Mouse (Mus musculus) limb, embryonic 12.5 days (tissue): ENCODE data around the gene Gid4. TPM values are rescaled to one million over a fixed set of nuclear protein-coding genes. Genes with fewer than 3 reads are reported as not detected.

ENCODE experiments used
- ATAC-seq: fragments of 200-750 bp; cut with Nextera tagmentation; 2 replicates; pipeline ENCODE4 v1.8.0; 2017; ENCODE audit warnings: low read depth, moderate TSS enrichment; ENCODE audit not compliant: insufficient number of reproducible peaks, insufficient read depth, low FRiP score, low TSS enrichment
- H3K27ac ChIP-seq: fragments of 300-500 bp; sonication (generic); 2 replicates; pipeline ENCODE4 v1.5.1; 2016; ENCODE audit warnings: mild to moderate bottlenecking, moderate library complexity
- H3K27me3 ChIP-seq: fragments of 300-500 bp; sonication (generic); 2 replicates; pipeline ENCODE4 v1.6.1; 2016; ENCODE audit warnings: mild to moderate bottlenecking, moderate library complexity
- H3K36me3 ChIP-seq: fragments of 300-500 bp; sonication (generic); 2 replicates; pipeline ENCODE4 v1.6.1; 2016; ENCODE audit warnings: mild to moderate bottlenecking, moderate library complexity
- H3K4me1 ChIP-seq: fragments of 300-500 bp; sonication (generic); replicated peaks from 2 replicates; pipeline ENCODE4 v1.6.1; 2016
- H3K4me2 ChIP-seq: fragments of 300-500 bp; sonication (generic); 2 replicates; pipeline ENCODE4 v1.6.1; 2016; ENCODE audit warnings: mild to moderate bottlenecking, moderate library complexity
- H3K4me3 ChIP-seq: fragments of 300-500 bp; sonication (generic); replicated peaks from 2 replicates; pipeline ENCODE4 v1.5.1; 2016; ENCODE audit warnings: mild to moderate bottlenecking
- H3K9ac ChIP-seq: fragments of 300-500 bp; sonication (generic); replicated peaks from 2 replicates; pipeline ENCODE4 v1.6.1; 2016; ENCODE audit warnings: mild to moderate bottlenecking, moderate library complexity
- H3K9me3 ChIP-seq: fragments of 300-500 bp; sonication (generic); 2 replicates; pipeline ENCODE4 v1.6.1; 2016; ENCODE audit warnings: mild to moderate bottlenecking, moderate library complexity
- whole genome bisulfite sequencing: fragments of 180-500 bp; shearing (Covaris S2); methylation state at CpG from one replicate; pipeline ENCODE4 v1.1.7; 2016; 5-methylcytosine and 5-hydroxymethylcytosine counted together
- polyA plus RNA-seq: library from polyadenylated mRNA; unstranded; fragments of >200 nt; fragmentation: Nextera tagmentation; extraction: Ambion mirVana; gene quantifications from 2 replicates; pipeline ENCODE4 v1.2.1, GENCODE M21; 2016

The Gid4 gene
- polyA plus RNA-seq, 1 experiment from 2014 or later: 28.0 TPM

DNA sequence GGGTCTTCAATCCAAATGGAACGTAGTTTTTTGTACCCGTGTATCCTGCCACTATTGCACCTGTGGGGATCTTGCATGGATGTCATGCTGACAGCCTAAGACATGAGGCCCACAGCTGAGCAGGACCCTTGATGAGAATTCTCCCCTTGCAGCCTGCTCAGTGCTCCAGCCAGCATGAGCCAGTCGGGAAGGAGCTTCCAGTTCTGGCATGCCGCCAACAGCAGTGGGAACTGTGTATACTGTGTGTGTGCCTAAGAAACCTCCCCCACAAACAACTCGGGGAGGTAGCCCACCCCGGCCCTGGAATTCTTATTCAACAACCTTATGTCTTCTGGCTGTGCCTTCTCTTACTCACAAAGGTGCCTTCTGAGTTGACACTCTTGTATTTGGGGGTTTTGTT, 20.4 kb upstream of the Gid4 start:
- Histone ChIP-seq H3K9ac (no peak overlapping the region), H3K36me3 (peaks cover 21% of the 10 kb centered on the region), H3K9me3 (no peaks in the 10 kb centered on the region), H3K27me3 (no peaks in the 10 kb centered on the region), H3K27ac (no peak overlapping the region), H3K4me1 (0 out of 2 replicates have a peak, but pooled peaks cover 10% of the 10 kb centered on the region), H3K4me3 (no peak overlapping the region), H3K4me2 (no peak overlapping the region)
- no peak for ATAC-seq
- 73% methylated on average over 6 of the region's 6 CpGs for WGBS

GRCm38 (mm10) chr11:60397172-60397571, 19.8 kb upstream of the Gid4 start:
- 90% methylated on average over 2 of the region's 2 CpGs for WGBS
- Histone ChIP-seq H3K4me1 (0 out of 2 replicates have a peak, but pooled peaks cover 10% of the 10 kb centered on the region), H3K9me3 (no peaks in the 10 kb centered on the region), H3K27ac (no peak overlapping the region), H3K36me3 (peaks cover 27% of the 10 kb centered on the region), H3K9ac (no peak overlapping the region), H3K27me3 (no peaks in the 10 kb centered on the region), H3K4me2 (no peak overlapping the region), H3K4me3 (no peak overlapping the region)
- ATAC-seq: no peak

DNA sequence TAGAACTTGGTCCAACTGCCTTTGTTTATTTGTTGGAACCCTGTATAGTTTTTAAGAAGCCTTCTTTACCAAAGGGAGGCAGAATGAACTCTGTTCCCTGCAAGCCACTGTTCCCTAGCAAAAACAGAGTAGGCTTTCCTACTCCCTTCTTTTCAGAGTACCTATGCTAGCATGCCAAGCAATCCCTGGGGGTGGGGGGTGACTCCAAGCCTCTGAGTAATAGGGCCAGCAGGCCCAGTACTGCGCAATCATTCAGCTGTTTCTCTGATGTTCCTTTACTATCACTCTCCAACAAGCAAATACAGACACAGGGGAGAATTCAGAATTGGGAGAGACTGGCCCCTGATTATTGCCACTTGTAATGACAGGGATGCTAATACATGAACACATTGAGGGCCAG, 10.3 kb upstream of the Gid4 start:
- 97% methylated on average over 1 of the region's 1 CpGs for WGBS

DNA sequence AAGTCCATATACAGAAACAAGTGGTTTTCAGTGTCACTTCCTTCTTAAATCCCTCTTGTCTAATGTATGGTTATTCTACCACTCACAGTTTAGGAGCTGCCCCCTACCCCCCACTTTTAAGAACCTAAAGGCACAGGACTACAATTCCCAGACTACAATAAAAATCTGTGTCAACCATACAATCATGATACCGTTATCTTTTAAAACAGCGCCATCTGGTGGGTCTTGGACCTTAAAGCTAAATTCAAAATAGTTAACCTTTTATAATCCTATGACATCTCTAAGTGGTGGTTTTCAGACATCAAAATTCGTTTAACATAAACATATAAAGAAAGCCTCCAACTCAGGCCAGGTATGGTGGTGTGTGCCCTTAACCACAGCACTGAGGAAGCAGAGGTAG, 4.8 kb upstream of the Gid4 start:
- ATAC-seq: no peak
- H3K4me3 ChIP-seq: no peak overlapping the region
- peaks cover 25% of the 10 kb centered on the region for H3K36me3 ChIP-seq
- H3K27me3 ChIP-seq: no peaks in the 10 kb centered on the region
- no peak overlapping the region for H3K9ac ChIP-seq
- peaks cover 21% of the 10 kb centered on the region for H3K4me1 ChIP-seq
- H3K9me3 ChIP-seq: no peaks in the 10 kb centered on the region
- H3K27ac ChIP-seq: no peak overlapping the region
- no peak overlapping the region for H3K4me2 ChIP-seq
- 18% methylated on average over 3 of the region's 3 CpGs for WGBS

More for the DNA sequence above, 10.3 kb upstream of the Gid4 start:
- Histone ChIP-seq H3K36me3 (peaks cover 81% of the 10 kb centered on the region), H3K9me3 (no peaks in the 10 kb centered on the region), H3K4me3 (no peak overlapping the region), H3K4me2 (no peak overlapping the region), H3K9ac (no peak overlapping the region), H3K27ac (no peak overlapping the region), H3K4me1 (no peaks in the 10 kb centered on the region), H3K27me3 (no peaks in the 10 kb centered on the region)
- ATAC-seq: no peak

GRCm38 (mm10) chr11:60412921-60413320, 4.0 kb upstream of the Gid4 start:
- H3K27ac ChIP-seq: no peak overlapping the region
- no peaks in the 10 kb centered on the region for H3K27me3 ChIP-seq
- no peak for ATAC-seq
- H3K4me2 ChIP-seq: no peak overlapping the region
- no peak overlapping the region for H3K4me3 ChIP-seq
- WGBS: 93% methylated on average over 2 of the region's 2 CpGs
- no peaks in the 10 kb centered on the region for H3K9me3 ChIP-seq
- H3K4me1 ChIP-seq: peaks cover 22% of the 10 kb centered on the region
- no peak overlapping the region for H3K9ac ChIP-seq
- peaks cover 18% of the 10 kb centered on the region for H3K36me3 ChIP-seq

- H3K4me1 ChIP-seq: peaks cover 38% of the 10 kb centered on the region
- WGBS: under 1% methylated on average over 21 of the region's 21 CpGs
Measured at GRCm38 (mm10) chr11:60416590-60416962, 369 bp upstream of the Gid4 start.

DNA sequence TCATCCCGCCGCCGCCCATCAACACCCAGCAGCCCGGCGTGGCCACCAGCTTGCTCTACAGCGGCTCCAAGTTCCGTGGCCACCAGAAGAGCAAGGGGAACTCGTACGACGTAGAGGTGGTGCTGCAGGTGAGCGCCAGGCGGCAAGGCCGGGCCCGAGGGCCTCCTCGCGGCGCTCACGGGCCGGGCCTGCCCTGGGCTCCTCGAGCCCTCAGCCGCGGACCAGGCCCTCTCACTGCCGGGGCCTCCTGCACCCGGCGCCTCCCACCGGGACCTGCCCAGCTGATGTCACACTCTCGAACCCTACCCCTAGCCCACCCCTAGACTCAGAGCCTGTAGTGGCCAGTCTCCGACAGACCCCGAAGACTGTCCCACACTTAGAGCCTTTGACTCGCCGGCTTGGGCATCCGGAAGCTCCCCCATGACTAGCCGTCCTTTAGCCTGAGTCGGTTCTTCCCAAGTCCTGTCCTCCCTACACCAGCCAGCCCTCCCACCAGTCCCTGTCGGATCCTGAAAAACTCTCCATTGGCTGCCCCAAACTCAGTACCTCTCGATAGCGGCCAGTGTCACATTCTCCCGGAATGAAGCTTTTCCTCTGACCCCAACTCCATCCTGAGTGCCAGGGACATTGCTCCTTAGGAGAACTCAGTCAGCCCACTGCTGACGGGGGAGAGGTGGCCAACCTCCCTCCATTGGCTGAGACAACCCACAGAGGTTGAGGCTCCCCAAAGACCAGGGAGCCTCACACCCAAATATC, 950 bp downstream of the Gid4 start, which contains the start of gene Atpaf2:
TSS of gene Atpaf2 (minus strand) at position 741 of the 756 bp plus-strand sequence.
- ATAC-seq: peak; percentile 57; the same call in 1 of the 2 replicates
- H3K27me3 ChIP-seq: no peaks in the 10 kb centered on the region
- H3K36me3 ChIP-seq: no peaks in the 10 kb centered on the region
- H3K4me3 ChIP-seq: peak within 1 kb of the TSS; percentile 91
- peak within 1 kb of the TSS; percentile 93 for H3K27ac ChIP-seq
- H3K9me3 ChIP-seq: no peaks in the 10 kb centered on the region
- whole genome bisulfite sequencing: under 1% methylated on average over 39 of the region's 39 CpGs
- H3K9ac ChIP-seq: peak within 1 kb of the TSS; percentile 90
- H3K4me1 ChIP-seq: peaks cover 34% of the 10 kb centered on the region
- peak within 1 kb of the TSS; percentile 67 for H3K4me2 ChIP-seq

More at GRCm38 (mm10) chr11:60416590-60416962, 369 bp upstream of the Gid4 start:
- H3K36me3 ChIP-seq: no peaks in the 10 kb centered on the region
- no peaks in the 10 kb centered on the region for H3K9me3 ChIP-seq
- ATAC-seq: no peak
- H3K27me3 ChIP-seq: no peaks in the 10 kb centered on the region
- H3K9ac ChIP-seq: peak overlapping the region; percentile 79
- peak overlapping the region; percentile 53; the same call in 1 of the 2 replicates for H3K27ac ChIP-seq
- H3K4me3 ChIP-seq: peak overlapping the region; percentile 91
- peak overlapping the region; percentile 67 for H3K4me2 ChIP-seq

- no peak for ATAC-seq
- Histone ChIP-seq H3K9ac (peak overlapping the region; percentile 90), H3K4me3 (peak overlapping the region; percentile 91), H3K36me3 (no peaks in the 10 kb centered on the region), H3K9me3 (no peaks in the 10 kb centered on the region), H3K27ac (no peak overlapping the region), H3K4me1 (peaks cover 34% of the 10 kb centered on the region), H3K27me3 (no peaks in the 10 kb centered on the region), H3K4me2 (peak overlapping the region; percentile 67)
- WGBS: 12% methylated on average over 6 of the region's 6 CpGs
Measured at GRCm38 (mm10) chr11:60418473-60418803, 1.5 kb downstream of the Gid4 start.

- Histone ChIP-seq H3K4me3 (no peak overlapping the region), H3K4me2 (no peak overlapping the region), H3K4me1 (peaks cover 16% of the 10 kb centered on the region), H3K9me3 (no peaks in the 10 kb centered on the region), H3K36me3 (peaks cover 18% of the 10 kb centered on the region), H3K27me3 (no peaks in the 10 kb centered on the region), H3K27ac (no peak overlapping the region), H3K9ac (no peak overlapping the region)
- WGBS: 55% methylated on average over 6 of the region's 6 CpGs
- no peak for ATAC-seq
Measured at GRCm38 (mm10) chr11:60422046-60422668, 5.2 kb downstream of the Gid4 start.

DNA sequence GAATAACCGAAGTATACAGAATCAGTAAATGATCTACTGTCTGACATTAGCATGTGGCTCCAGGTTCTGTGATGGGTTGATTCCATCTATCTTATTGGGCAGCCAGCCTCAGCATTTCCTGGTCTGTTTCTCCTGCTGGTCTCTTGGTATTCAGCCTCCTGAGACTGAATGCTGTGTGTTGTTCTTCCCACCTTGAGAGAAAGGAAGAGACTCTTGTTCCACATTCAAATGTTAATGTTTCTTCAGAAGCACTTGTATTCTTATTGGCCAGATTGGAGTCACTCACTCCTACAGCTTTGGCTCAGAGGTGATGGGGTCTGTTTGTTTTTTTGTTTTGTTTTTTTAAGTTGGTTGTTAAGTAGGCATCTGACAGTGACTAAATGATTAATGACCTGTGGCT, 6.1 kb downstream of the Gid4 start:
- peaks cover 15% of the 10 kb centered on the region for H3K4me1 ChIP-seq
- no peak overlapping the region for H3K4me2 ChIP-seq
- H3K4me3 ChIP-seq: no peak overlapping the region
- H3K27me3 ChIP-seq: no peaks in the 10 kb centered on the region
- H3K36me3 ChIP-seq: peaks cover 27% of the 10 kb centered on the region
- no peak overlapping the region for H3K27ac ChIP-seq
- 72% methylated on average over 1 of the region's 1 CpGs for WGBS
- ATAC-seq: no peak
- no peak overlapping the region for H3K9ac ChIP-seq
- no peaks in the 10 kb centered on the region for H3K9me3 ChIP-seq

GRCm38 (mm10) chr11:60426417-60426816, 9.5 kb downstream of the Gid4 start:
- Histone ChIP-seq H3K4me2 (no peak overlapping the region), H3K4me1 (no peaks in the 10 kb centered on the region), H3K27ac (no peak overlapping the region), H3K9me3 (no peaks in the 10 kb centered on the region), H3K9ac (no peak overlapping the region), H3K4me3 (no peak overlapping the region), H3K36me3 (peaks cover 50% of the 10 kb centered on the region), H3K27me3 (no peaks in the 10 kb centered on the region)
- WGBS: 83% methylated on average over 1 of the region's 1 CpGs
- no peak for ATAC-seq
